Mouse (Mus musculus) yolk sac, embryonic 10.5 days (tissue): Measurements from ENCODE around the gene Gkn2.

Experiments
- DNase-seq: peaks from one replicate; pipeline ENCODE4 v3.0.0-alpha.2; 2017; ENCODE audit warnings: low spot score

Gkn2 gene

DNA sequence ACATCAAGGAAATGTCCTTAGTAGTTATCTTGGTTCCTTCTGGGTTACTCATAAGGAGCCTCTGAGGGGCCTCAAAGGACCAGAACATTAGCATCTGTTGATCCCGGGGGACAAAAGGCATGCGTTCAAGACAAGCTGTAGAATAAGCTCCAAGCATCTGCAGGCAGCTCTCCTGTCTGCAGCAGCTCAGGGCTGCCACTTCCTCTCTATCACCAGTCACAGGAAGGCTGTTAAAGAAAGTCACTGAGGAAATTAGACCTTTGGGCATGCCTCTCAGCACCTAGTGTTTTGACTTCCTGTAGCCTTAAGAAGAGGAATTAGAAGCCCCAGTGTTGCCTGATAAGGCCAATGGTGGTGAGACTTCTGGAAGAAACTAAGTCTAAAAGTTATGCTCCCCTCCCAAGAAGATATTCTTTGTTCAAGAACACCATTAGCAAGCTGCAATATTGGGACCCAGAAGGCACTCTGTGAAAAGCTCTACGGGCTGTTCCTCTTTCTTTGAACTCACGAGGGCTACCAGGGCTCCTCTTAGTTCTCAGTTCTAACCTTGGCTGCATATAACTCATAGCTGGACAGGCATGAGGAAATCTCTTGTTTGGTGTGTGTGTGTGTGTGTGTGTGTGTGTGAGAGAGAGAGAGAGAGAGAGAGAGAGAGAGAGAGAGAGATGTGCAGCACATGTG is 26.9 kb downstream of the Gkn2 start:
- no peak for DNase-seq

DNA sequence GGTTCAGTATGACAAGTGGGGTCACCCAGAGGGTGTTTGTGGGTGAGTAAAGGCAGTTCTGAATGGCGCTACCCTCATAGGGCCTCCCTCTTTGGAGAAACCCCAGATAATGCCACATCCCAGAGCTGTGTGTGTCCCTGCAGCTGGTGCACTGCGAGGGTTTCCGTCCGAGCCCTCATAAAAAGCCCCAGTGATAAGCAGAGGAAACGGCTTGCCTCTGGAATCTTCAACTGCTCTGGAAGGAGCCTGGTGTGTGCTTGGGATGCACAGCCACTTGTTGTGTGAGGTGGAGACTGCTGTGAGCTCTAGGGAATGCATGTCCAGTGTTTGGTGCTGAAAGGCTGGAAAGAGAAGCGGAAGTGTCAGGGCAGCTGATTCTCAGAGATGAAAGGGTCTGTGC is 28.3 kb downstream of the Gkn2 start:
- no peak for DNase-seq

DNA sequence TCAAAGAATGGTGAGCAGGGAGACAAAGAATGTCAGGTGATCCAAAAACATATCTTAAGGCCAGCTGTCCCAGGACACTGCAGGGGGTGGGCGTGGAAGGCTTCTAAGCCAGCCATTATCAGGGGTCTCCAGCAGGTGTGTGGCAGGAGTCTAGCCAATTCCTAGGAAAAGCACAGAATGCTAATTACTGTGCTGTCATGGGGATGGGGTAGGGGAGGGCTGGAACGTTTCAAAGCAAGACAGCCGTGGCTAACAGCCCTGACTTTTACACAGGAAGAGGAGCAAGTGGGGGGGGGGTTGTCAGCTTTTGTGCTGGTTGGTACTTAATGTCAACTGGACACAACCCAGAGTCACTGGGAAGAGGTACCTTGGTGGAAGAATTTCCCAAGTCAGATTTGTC is 38.9 kb downstream of the Gkn2 start:
- DNase-seq = no peak

DNA sequence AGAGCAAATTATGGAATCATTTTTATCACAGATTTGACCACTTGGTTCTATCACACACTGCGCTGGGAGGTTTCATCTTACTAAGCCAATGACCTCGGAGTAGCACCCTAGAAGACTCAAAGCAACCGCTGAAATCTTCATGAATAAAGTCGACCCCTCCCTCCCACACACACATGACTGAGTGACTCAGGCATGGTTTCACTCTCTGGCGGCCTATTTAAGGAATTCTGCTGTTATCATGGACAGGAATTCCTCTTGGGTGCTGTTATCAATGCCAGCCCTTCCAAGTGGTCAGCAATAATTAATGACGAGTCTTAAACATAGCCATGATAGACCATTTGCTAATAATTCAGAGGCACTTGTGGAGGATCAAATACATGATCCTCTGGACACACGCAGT is 49.1 kb downstream of the Gkn2 start:
- DNase-seq = no peak

DNA sequence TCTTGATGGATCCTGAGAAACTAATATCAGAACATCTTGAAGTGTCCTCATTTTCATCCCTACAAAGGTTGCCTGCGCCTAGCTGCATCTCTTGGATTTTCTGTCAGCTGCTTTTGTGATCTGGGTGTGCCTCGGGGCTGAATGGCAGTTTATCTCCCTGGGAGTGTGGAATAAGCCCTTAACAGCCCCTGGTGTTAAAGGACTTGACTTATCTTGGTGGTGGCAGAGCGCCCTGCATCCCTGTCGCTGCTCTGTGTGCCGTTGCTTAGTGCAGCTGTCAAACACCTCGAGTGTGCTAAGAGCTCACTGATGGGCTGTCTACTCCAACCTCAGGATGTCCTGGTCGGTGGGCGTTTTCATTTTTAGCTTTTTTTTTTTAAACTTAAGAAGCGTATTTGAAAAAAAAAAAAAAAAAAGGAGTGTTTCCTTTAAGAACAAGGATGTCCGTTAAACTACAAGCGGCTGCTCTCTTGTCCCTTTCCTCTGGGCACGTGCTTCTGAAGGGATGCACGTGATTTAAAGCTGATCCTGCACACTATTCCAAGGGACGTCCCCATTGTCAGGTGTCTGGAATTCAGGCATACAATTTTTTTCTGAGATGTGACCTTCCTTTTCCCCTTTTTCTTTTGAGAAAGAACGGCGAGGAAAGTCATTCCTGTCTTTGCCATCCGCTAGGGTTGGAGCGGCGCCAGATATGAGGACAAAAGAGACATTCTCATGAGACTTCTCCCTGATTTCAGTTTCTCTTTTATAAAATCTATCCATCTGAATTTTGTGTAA is 51.1 kb downstream of the Gkn2 start:
- DNase-seq = no peak

DNA sequence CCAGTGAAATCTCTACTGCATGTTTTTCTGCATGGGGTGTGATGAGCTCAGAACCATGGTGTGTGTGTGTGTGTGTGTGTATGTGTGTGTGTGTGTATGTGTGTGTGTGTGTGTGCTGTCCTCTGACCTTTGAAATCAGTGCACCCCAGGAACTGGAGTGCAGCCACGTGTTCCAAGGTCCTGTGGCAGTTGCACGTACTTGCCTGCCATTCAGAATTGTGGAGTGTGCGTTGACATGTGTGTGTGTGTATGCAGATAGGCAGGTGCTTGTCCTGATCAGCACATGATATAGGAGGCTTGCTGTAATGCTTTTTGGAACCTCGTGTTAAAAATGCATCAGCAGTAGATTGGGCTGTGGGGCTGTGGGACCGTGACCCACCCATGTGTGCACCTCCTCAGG is 53.8 kb downstream of the Gkn2 start:
- DNase-seq = no peak

DNA sequence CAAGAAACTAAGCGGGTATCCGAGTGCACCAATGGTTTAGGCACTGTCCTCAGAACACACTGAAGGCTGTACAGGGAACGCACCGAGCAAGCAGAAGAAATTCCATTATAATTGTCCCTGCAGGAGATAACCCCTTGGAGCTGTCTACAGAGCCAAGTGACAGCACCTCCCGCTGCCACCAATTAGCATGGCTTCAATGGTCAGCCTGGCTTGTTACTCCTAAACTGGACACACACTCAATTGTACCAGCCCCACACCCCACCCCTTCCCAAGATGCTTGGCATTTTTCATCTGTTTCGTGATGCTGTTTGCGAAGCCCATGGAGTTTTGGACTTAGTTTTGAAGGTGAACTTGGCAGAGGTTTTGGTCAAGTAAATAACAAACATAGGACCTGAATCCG is 54.5 kb downstream of the Gkn2 start:
- no peak for DNase-seq

DNA sequence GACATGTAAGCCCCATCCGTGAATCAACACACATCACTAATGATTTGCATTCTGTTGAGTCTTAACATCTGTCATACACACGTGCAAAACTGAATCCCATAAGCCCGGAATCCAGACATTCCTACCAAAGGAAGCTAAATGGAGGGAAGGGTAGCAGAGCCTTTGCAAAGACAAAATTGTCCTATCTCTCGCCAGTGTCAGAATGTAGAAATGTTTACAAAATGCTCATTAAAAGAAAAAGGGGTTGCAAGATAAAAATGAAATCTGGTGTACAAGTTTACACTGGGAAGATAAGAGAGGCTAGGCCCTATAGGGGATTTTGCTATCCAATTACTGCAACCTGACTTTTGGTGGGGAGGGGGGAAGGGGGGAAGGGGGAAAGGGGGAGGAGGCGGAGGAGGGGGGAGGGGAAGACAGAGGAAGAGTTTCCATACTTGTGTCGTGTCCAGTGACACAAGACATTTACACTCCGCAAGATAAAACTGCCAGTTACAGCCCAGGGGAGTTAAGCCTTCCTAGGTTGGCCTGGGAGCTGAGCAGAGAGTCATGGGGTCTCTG is 55.4 kb downstream of the Gkn2 start, which contains the start of gene Bmp10:
Gene Bmp10 (plus strand): TSS at position 508 of the 558 bp plus-strand sequence.
- no peak for DNase-seq
